Mouse (Mus musculus) myocyte (in vitro differentiated cells): ENCODE results near the gene Stpg2.

Experiments used
- E2F4 ChIP-seq: IDR thresholded peaks from one replicate; pipeline ENCODE4 v1.6.1; 2011; ENCODE audit warnings: mild to moderate bottlenecking, control low read depth, moderate library complexity; ENCODE audit not compliant: insufficient read depth
- MAX ChIP-seq: IDR thresholded peaks from one replicate; pipeline ENCODE4 v1.6.1; 2011; ENCODE audit warnings: low read depth, mild to moderate bottlenecking, control low read depth
- MYOD1 ChIP-seq, 3 experiments: IDR thresholded peaks; one replicate each; pipeline ENCODE4 v1.6.1; 2011; ENCODE audit warnings: control low read depth in 2 of 3, low read depth in 2 of 3, mild to moderate bottlenecking in 2 of 3, moderate library complexity in 1 of 3; ENCODE audit not compliant: insufficient read length in 2 of 3, control insufficient read depth in 1 of 3
- POLR2A ChIP-seq: IDR thresholded peaks from one replicate; pipeline ENCODE4 v1.6.1; 2011; ENCODE audit warnings: low read depth, mild to moderate bottlenecking, control low read depth, moderate library complexity; ENCODE audit not compliant: insufficient read length
- POLR2AphosphoS2 ChIP-seq: IDR thresholded peaks from one replicate; pipeline ENCODE4 v1.6.1; 2011; ENCODE audit warnings: low read depth, control low read depth; ENCODE audit not compliant: insufficient read length
- SRF ChIP-seq: IDR thresholded peaks from one replicate; pipeline ENCODE4 v1.6.1; 2011; ENCODE audit warnings: low read depth; ENCODE audit not compliant: control insufficient read depth, insufficient read length
- TCF3 ChIP-seq: IDR thresholded peaks from one replicate; pipeline ENCODE4 v1.6.1; 2011; ENCODE audit warnings: low read depth, control low read depth; ENCODE audit not compliant: insufficient read length

GRCm38 (mm10) chr3:139191541-139191940, 14.0 kb upstream of the Stpg2 start:
- no peak for TF ChIP-seq MYOD1 (IDR thresholded peaks at IDR 0.05; ENCODE audit: control insufficient read depth in 1 of 3, insufficient read length in 2 of 3, low read depth in 2 of 3)
- TF ChIP-seq E2F4 = no peak
- no peak for TF ChIP-seq SRF
- no peak for TF ChIP-seq TCF3
- TF ChIP-seq POLR2A = no peak
- no peak for TF ChIP-seq POLR2AphosphoS2
- TF ChIP-seq MAX = no peak
